Mouse (Mus musculus) ovary, postnatal 36 days (tissue): ENCODE measurements at regions not wholly inside any gene's neighbourhood (a gene's known extent, or its start where the extent isn't known, plus 50 kb on each side); places are given as distances from the start of the nearest gene placed in this dataset.

Experiments used
- DNase-seq: peaks from one replicate; pipeline ENCODE4 v3.0.0; 2022; ENCODE audit warnings: low spot score, mixed read lengths

- DNase-seq: no peak
These were observed 141.1 kb upstream of the Fndc3a start for GRCm38 (mm10) chr14:72850884-72851283.

- no peak for DNase-seq
These were observed 138.6 kb upstream of the Fndc3a start for GRCm38 (mm10) chr14:72848271-72848955.

- DNase-seq: no peak
These were observed 137.7 kb upstream of the Fndc3a start for GRCm38 (mm10) chr14:72847466-72847865.

GRCm38 (mm10) chr14:72845621-72846440 lies 136.0 kb upstream of the Fndc3a start:
- DNase-seq: no peak

GRCm38 (mm10) chr14:72844753-72845369 lies 135.1 kb upstream of the Fndc3a start:
- DNase-seq: no peak

- no peak for DNase-seq
These were observed 131.9 kb upstream of the Fndc3a start for GRCm38 (mm10) chr14:72841753-72842152.

GRCm38 (mm10) chr14:72835158-72835557 lies 125.4 kb upstream of the Fndc3a start:
- DNase-seq: no peak

- DNase-seq: no peak
These were observed 119.5 kb upstream of the Fndc3a start for GRCm38 (mm10) chr14:72829261-72829660.

GRCm38 (mm10) chr14:72825549-72825948 lies 115.7 kb upstream of the Fndc3a start:
- DNase-seq: no peak

- no peak for DNase-seq
These were observed 112.4 kb upstream of the Fndc3a start for GRCm38 (mm10) chr14:72822231-72822615.

- no peak for DNase-seq
These were observed 111.9 kb upstream of the Fndc3a start for GRCm38 (mm10) chr14:72821517-72822230.

GRCm38 (mm10) chr14:72819037-72819436 lies 109.2 kb upstream of the Fndc3a start:
- no peak for DNase-seq

GRCm38 (mm10) chr14:72817764-72818163 lies 108.0 kb upstream of the Fndc3a start:
- DNase-seq: no peak

- DNase-seq: no peak
These were observed 107.0 kb upstream of the Fndc3a start for GRCm38 (mm10) chr14:72816847-72817246.

- DNase-seq: no peak
These were observed 99.3 kb upstream of the Fndc3a start for GRCm38 (mm10) chr14:72809138-72809537.

GRCm38 (mm10) chr14:72807947-72808346 lies 98.1 kb upstream of the Fndc3a start:
- DNase-seq: no peak

- no peak for DNase-seq
These were observed 97.5 kb upstream of the Fndc3a start for GRCm38 (mm10) chr14:72807286-72807685.

GRCm38 (mm10) chr14:72806598-72806997 lies 96.8 kb upstream of the Fndc3a start:
- DNase-seq: no peak

GRCm38 (mm10) chr14:72803579-72803978 lies 93.8 kb upstream of the Fndc3a start:
- DNase-seq: no peak

- DNase-seq: no peak
These were observed 80.9 kb upstream of the Fndc3a start for GRCm38 (mm10) chr14:72790654-72791053.

- DNase-seq: no peak
These were observed 77.1 kb upstream of the Fndc3a start for GRCm38 (mm10) chr14:72786929-72787328.

GRCm38 (mm10) chr14:72783248-72783647 lies 73.4 kb upstream of the Fndc3a start:
- peak; percentile 30 for DNase-seq
